Mouse (Mus musculus) ZHBTc4 (cell line): ENCODE data around the gene Ubxn1.
"Not testable (repeated sequence)": the region's sequence is repeated elsewhere in the genome, so short reads cannot be mapped to it uniquely, and the experiment has no call there.

Source experiments
- DNase-seq: peaks from one replicate; pipeline ENCODE4 v3.0.0-alpha.2; 2011; ENCODE audit warnings: low read depth, low spot score

The Ubxn1 gene

GRCm38 (mm10) chr19:8871267-8872186 lies at the start of gene Ubxn1:
TSS of gene Ubxn1 (plus strand) at chr19:8871496.
- peak; percentile 99 for DNase-seq

DNA sequence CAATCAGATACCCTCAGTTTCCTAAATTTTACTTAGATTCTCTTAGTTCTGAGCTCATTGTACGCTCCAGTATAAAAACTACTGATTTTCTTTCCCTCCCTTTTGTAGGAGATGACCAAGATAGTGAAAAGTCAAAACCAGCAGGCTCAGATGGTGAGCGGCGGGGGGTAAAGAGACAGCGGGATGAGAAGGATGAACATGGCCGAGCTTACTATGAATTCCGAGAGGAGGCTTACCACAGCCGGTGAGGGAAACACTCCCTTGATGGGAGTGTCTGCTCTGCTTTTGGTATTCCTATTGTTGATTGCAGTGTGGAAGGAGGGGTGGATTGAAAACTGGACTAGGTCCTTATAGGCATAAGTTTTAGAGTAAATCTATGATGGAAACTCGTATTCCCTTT lies 48.6 kb upstream of the Ubxn1 start:
- DNase-seq: no peak

DNA sequence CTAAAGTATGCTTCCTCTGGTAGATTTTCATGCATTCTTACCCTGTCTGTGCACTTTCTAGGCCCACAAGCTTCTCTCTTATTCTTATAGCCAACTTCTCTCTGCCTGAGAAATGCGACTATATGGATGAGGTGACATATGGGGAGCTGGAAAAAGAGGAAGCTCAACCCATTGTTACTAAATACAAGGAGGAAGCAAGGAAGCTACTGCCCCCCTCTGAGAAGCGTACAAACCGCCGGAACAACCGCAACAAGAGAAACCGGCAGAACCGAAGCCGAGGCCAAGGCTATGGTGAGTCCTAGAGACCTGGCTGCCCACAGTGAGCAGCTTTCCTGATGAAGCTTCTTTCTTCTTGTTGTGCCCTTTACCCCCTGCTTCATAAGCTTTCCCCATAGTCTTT lies 41.6 kb upstream of the Ubxn1 start, which contains the start of gene AC129217.1:
AC129217.1 (plus strand) TSS at position 114 of the 400 bp plus-strand sequence.
- no peak for DNase-seq

GRCm38 (mm10) chr19:8830664-8831063 lies 40.6 kb upstream of the Ubxn1 start:
- DNase-seq: no peak

DNA sequence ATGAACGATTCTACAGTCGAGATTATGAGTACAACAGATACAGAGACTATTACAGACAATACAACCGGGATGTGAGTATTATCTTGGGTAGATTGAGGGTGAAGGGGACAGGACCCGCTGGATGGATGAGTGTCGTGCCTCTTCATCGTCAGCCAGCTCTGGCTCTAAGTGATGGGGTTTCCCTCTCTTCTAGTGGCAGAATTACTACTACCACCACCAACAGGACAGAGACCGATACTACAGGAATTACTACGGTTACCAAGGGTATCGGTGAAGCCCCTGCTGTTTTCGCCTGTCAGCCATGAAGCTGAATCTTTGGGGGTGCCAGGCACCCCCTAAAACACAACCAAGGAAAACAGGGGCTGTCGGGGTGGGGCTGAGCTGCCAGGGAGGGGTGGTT lies 40.0 kb upstream of the Ubxn1 start:
- DNase-seq: peak; percentile 42

DNA sequence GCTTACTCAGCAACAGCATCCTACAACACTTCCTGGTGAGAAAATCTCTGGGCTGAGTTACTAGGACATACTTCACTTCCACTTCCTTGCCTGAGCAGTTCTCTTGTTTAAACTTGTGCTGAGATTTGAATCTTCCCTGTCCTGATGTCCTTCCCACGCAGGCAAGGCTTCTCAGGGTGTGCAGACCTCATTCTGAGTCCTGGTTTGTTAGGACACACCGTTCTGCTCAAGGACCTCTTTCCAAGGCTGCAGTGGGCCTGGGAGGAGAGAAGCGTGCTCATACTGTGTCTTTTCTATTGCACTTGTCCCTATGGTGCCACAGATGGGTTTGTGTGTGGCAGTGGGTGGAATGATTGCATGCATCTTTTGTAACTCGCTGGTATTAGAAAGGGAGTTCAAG lies 38.3 kb upstream of the Ubxn1 start:
- DNase-seq: no peak

- DNase-seq: not testable (repeated sequence)
Measured at GRCm38 (mm10) chr19:8836327-8836726, 35.0 kb upstream of the Ubxn1 start.

GRCm38 (mm10) chr19:8837251-8837791 lies 34.0 kb upstream of the Ubxn1 start, which contains the start of gene Bscl2:
TSS of gene Bscl2 (plus strand) at chr19:8837467.
- peak; percentile 95 for DNase-seq

DNA sequence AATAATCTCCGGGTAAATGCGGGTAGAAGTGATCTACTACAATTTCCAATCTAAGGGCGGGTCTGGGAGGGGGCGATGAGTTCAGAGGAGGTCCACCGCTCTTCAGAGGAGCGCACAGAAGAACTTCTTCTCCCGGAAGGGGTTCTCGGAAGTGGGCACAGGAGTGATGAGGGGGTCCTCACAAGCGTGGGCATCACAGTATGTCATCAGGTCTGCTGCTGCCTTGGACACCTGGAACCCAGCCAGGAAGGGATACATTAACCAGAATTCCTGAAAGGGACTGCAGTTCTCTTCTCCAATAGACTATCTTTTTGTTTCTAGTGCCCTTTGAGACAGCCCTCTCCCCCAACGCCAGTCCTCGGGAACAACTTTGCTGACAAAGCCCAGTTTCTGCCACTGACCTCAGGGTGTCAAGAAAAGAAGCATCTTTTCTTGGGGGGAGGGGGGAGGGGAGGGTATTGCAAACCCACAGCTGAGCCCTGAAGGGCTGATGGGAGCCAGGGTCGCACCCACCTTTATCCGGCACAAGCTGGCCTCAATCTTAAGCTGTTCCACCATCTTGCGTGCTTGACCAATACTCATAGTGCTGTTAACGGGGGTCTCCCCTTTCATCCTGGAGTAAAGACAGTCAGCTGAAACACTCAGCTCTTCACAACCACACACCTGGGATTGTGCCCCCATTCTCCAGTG lies 33.1 kb upstream of the Ubxn1 start:
- no peak for DNase-seq

GRCm38 (mm10) chr19:8839103-8839907 lies 32.0 kb upstream of the Ubxn1 start, which contains the start of gene Gng3:
TSS of gene Gng3 (minus strand) at chr19:8839194.
- DNase-seq: peak; percentile 81

DNA sequence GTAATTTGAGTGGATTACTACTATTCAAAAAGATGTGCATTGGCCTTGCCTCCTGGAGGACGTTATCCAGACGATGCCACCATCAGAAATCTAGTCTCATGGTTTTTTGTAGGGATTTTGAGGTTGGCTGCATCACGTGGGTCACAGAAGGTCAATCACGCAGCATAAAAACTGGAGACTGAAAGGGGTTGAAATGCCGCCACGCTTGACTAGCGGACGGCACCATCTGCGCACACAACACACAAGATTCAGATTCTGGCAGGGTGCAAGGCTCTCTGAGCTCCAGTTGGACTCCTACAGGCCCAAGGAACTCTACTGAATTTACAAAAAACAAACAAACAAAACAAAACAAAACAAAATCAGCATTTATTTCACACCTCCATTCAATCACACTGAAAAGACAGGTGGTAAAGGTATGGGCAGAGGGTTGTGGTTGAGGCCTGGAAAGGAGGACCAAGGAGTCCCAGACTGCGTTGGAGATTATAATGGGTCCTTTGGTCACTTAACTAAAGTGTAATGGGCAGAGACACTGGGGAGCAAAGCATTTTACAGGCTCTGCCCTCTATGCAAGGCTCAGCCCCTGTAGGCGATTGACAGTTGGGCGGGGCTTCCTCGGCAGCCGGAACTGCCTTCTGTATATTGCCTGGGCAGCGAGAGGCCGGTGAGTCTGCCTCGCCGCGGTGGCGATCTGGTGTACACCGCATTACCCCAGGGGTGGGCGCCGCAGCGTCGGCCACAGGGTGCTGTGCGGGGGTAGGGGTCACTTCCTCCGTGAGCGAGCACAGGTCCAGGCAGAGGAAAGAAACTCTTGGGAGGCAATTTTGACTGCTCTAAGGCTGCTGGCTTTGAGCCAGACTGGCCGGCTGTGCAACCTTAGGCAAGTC lies 31.1 kb upstream of the Ubxn1 start:
- DNase-seq: peak; percentile 56

DNA sequence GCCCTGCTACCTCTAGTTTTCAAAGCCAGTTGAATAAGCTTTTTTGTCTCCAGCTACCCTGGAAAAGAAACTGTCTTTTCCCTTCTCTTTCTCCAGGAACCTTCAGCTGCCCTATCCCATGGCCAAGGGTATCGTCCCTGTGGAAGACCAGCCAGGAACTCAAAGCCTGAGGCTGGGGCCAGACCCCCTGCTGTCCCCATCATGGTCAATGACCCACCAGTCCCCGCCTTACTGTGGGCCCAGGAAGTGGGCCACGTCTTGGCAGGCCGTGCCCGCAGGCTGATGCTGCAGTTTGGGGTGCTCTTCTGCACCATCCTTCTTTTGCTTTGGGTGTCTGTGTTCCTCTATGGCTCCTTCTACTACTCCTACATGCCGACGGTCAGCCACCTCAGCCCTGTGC lies 30.3 kb upstream of the Ubxn1 start:
- DNase-seq: no peak

DNA sequence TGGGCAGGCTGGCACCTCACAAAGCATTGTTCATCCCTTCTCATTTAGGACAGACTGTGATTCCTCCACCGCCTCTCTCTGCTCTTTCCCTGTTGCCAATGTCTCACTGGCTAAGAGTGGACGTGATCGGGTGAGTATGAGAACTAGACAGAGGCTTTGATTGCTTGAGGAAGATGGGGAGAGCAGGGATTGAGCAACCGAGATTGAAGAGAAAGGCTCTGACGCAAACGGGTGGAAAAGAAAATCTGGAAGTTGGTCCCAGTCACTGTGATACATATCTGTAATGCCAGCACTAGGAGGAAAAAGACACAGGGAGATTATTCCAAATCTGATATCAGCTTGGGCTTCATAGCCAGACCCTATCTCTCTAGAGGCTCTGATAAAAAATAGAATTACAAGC lies 28.3 kb upstream of the Ubxn1 start:
- DNase-seq: no peak

- peak; percentile 86 for DNase-seq
Measured at GRCm38 (mm10) chr19:8844371-8845129, 26.7 kb upstream of the Ubxn1 start.

- peak; percentile 76 for DNase-seq
Measured at GRCm38 (mm10) chr19:8848356-8848755, 22.9 kb upstream of the Ubxn1 start.

GRCm38 (mm10) chr19:8850402-8850901 lies 20.8 kb upstream of the Ubxn1 start, which contains the start of gene Lrrn4cl:
TSS of gene Lrrn4cl (plus strand) at chr19:8850768.
- DNase-seq: peak; percentile 85

DNA sequence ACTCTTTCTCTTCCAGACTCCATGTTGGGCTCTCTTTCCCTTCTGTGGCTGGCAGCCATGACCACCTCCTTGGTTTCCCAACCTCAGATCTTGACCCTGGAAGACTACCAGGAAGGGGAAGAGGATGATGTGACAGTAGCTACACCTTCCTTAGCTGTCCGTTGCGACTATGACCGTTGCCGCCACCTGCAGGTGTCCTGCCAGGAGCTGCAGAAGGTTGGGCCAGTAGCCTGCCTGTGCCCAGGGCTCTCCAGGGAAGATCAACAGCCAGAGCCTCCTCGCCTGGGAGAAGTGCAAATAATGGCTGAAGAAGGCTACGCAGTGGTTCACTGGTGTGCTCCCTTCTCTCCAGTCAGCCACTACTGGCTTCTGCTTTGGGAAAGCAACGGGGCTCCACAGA lies 19.7 kb upstream of the Ubxn1 start:
- DNase-seq: peak; percentile 39

DNA sequence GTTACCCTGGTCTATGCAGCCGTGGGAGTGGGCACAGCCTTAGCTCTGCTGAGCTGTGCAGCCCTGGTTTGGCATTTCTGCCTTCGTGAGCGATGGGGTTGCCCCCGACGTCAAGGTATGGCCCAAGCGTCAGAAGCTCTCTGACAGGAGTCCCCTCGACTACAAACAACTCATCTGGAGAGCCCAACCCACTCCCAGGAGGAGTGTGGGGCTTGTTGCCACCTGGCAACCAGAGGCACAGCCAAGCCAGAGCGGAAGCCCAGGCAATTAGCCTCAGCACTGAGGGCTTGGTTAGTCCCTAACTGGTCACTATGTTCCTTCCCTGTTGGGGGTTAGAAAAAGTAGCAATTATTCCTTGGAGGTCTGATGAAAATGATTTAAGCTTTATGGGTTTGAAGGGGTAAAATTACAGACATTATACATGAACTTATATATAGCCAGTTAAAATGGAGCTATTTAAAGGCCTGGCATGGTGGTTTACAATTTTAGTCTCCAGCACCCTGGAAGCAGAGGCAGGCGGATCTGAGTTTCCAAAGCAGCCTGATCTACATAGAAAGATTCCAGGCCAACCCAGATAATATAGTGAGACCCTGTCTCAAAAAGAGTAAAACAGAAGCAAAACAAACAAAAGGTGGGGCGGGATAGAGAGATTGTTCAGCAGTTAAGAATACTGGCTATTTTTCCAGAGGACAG lies 18.9 kb upstream of the Ubxn1 start:
- no peak for DNase-seq

DNA sequence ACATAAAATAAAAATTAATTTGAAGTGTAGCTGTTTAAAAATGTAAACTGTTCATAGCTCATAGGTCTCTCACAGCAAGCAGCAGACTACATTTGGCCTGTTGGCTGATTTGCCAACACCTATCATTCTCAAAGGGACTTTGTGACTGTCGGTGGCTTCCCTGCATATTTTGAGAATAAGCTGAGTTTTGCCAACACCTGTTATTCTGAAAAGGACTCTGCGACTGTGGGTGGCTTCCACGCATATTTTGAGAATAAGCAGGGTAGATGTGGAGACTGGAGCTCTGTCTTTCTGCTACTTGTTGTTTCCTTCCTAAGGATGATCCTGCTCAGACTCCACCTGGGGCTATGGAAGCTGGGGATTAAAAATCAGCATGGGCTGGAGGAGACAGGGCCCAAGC lies 18.2 kb upstream of the Ubxn1 start:
- no peak for DNase-seq
